Mouse (Mus musculus): Measurements from ENCODE around the gene Ntng1.

DNA sequence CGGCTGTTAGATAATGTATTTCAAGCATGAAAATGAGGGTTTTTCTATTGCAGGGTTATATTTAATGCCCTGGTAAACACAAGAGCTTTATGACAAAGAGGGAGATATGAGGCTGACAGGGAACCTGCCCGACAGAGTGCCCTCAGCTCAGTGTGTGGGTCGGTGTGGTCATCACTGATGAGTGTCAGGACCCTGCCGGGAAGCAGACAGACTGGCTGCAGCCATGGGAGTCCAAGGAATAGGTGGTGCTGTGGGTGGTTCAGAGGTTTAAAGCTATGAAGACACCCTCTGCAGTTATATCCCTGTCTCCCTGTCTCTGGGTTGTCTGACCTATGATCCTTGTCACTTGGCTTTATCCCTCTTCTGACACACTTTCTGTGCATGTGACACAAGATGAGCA is 258.1 kb downstream of the Ntng1 start:
- no peak for TF ChIP-seq POLR2A (IDR thresholded peaks at IDR 0.05; ENCODE audit: extremely low read depth, insufficient read depth, low read length)
- no peak for TF ChIP-seq CTCF (IDR thresholded peaks at IDR 0.05; ENCODE audit: low read depth, low read length)
